Mouse (Mus musculus) hindbrain, embryonic 14.5 days (tissue): ENCODE results near the gene Zfp143. TPM values are rescaled to one million over a fixed set of nuclear protein-coding genes. Genes with fewer than 3 reads are reported as not detected.
A peak's percentile ranks its signal among the peaks of the same experiment; 100 is the strongest.

Source experiments
- ATAC-seq: fragments of 200-750 bp; cut with Nextera tagmentation; 2 replicates; pipeline ENCODE4 v1.8.0; 2017; ENCODE audit warnings: moderate number of reproducible peaks, mild to moderate bottlenecking, moderate TSS enrichment, moderate library complexity; ENCODE audit not compliant: low FRiP score
- DNase-seq: peaks from one replicate; pipeline ENCODE4 v3.0.0-alpha.2; 2015; ENCODE audit warnings: low spot score
- H3K27ac ChIP-seq: fragments of 300-500 bp; sonication (generic); 2 replicates; pipeline ENCODE4 v1.5.1; 2014; ENCODE audit warnings: mild to moderate bottlenecking, moderate library complexity
- H3K27me3 ChIP-seq: fragments of 300-500 bp; sonication (generic); 2 replicates; pipeline ENCODE4 v1.6.1; 2014; ENCODE audit warnings: mild to moderate bottlenecking, low read length, mixed read lengths; ENCODE audit not compliant: control insufficient read depth, insufficient read depth
- H3K36me3 ChIP-seq: fragments of 300-500 bp; sonication (generic); replicated peaks from 2 replicates; pipeline ENCODE4 v1.6.1; 2014; ENCODE audit not compliant: control insufficient read depth, insufficient read depth
- H3K4me1 ChIP-seq: fragments of 300-500 bp; sonication (generic); replicated peaks from 2 replicates; pipeline ENCODE4 v1.6.1; 2014; ENCODE audit warnings: antibody characterized with exemption, low read length, mixed read lengths; ENCODE audit not compliant: control insufficient read depth, insufficient read depth
- H3K4me2 ChIP-seq: fragments of 300-500 bp; sonication (generic); replicated peaks from 2 replicates; pipeline ENCODE4 v1.6.1; 2014; ENCODE audit warnings: mild to moderate bottlenecking, moderate library complexity
- H3K4me3 ChIP-seq: fragments of 300-500 bp; sonication (generic); replicated peaks from 2 replicates; pipeline ENCODE4 v1.5.1; 2014; ENCODE audit warnings: mild to moderate bottlenecking, low read length
- H3K9ac ChIP-seq: fragments of 300-500 bp; sonication (generic); 2 replicates; pipeline ENCODE4 v1.6.1; 2014
- H3K9me3 ChIP-seq: fragments of 300-500 bp; sonication (generic); 2 replicates; pipeline ENCODE4 v1.6.1; 2016; ENCODE audit warnings: low read length; ENCODE audit not compliant: control insufficient read depth
- WGBS: fragments of 180-500 bp; shearing (Covaris S2); extraction: QIAGEN DNeasy Blood & Tissue Kit; methylation state at CpG from one replicate; pipeline ENCODE4 v1.1.7; 2014; 5-methylcytosine and 5-hydroxymethylcytosine counted together
- polyA plus RNA-seq: library from polyadenylated mRNA; unstranded; fragments of >200 nt; fragmentation: Nextera tagmentation; extraction: Ambion mirVana; gene quantifications from 2 replicates; pipeline ENCODE4 v1.2.1, GENCODE M21; 2014

Zfp143 gene
- polyA plus RNA-seq, 1 experiment from 2014 or later, result 14.7 TPM

GRCm38 (mm10) chr7:110108967-110109610 lies 48.1 kb downstream of the Zfp143 start:
- Histone ChIP-seq H3K27ac (no peak overlapping the region), H3K4me2 (peak overlapping the region; percentile 15; the same call in 1 of the 2 replicates), H3K27me3 (no peaks in the 10 kb centered on the region), H3K9ac (no peak overlapping the region), H3K4me1 (peaks cover 5% of the 10 kb centered on the region), H3K4me3 (no peak overlapping the region), H3K9me3 (no peaks in the 10 kb centered on the region), H3K36me3 (no peaks in the 10 kb centered on the region)
- whole genome bisulfite sequencing, result 18% methylated on average over 11 of the region's 11 CpGs
- ATAC-seq (no peak), DNase-seq (no peak)

- H3K27me3 ChIP-seq, result no peaks in the 10 kb centered on the region
- H3K4me3 ChIP-seq, result no peak overlapping the region
- 54% methylated on average over 4 of the region's 4 CpGs for WGBS
- H3K4me1 ChIP-seq, result peaks cover 5% of the 10 kb centered on the region
- H3K36me3 ChIP-seq, result no peaks in the 10 kb centered on the region
- no peak for ATAC-seq
- H3K4me2 ChIP-seq, result no peak overlapping the region
- no peak overlapping the region for H3K9ac ChIP-seq
- H3K9me3 ChIP-seq, result no peaks in the 10 kb centered on the region
- no peak for DNase-seq
- H3K27ac ChIP-seq, result no peak overlapping the region
Observed at GRCm38 (mm10) chr7:110110061-110110656, 49.1 kb downstream of the Zfp143 start.

- H3K9ac ChIP-seq, result no peak overlapping the region
- DNase-seq, result no peak
- ATAC-seq, result no peak
- H3K4me2 ChIP-seq, result no peak overlapping the region
- no peaks in the 10 kb centered on the region for H3K27me3 ChIP-seq
- no peaks in the 10 kb centered on the region for H3K9me3 ChIP-seq
- WGBS, result 80% methylated on average over 5 of the region's 5 CpGs
- no peak overlapping the region for H3K4me3 ChIP-seq
- H3K27ac ChIP-seq, result no peak overlapping the region
- no peaks in the 10 kb centered on the region for H3K4me1 ChIP-seq
- H3K36me3 ChIP-seq, result no peaks in the 10 kb centered on the region
Observed at GRCm38 (mm10) chr7:110114699-110115098, 53.7 kb downstream of the Zfp143 start.

GRCm38 (mm10) chr7:110116731-110117291 lies 55.8 kb downstream of the Zfp143 start:
- H3K27ac ChIP-seq, result no peak overlapping the region
- H3K9me3 ChIP-seq, result no peaks in the 10 kb centered on the region
- H3K27me3 ChIP-seq, result no peaks in the 10 kb centered on the region
- H3K9ac ChIP-seq, result no peak overlapping the region
- no peak overlapping the region for H3K4me2 ChIP-seq
- DNase-seq (no peak), ATAC-seq (no peak)
- no peaks in the 10 kb centered on the region for H3K36me3 ChIP-seq
- H3K4me1 ChIP-seq, result no peaks in the 10 kb centered on the region
- no peak overlapping the region for H3K4me3 ChIP-seq
- WGBS, result 9% methylated on average over 1 of the region's 1 CpGs

GRCm38 (mm10) chr7:110118448-110118847 lies 57.4 kb downstream of the Zfp143 start:
- ATAC-seq, result no peak
- H3K4me3 ChIP-seq, result no peak overlapping the region
- no peaks in the 10 kb centered on the region for H3K27me3 ChIP-seq
- H3K9me3 ChIP-seq, result no peaks in the 10 kb centered on the region
- no peaks in the 10 kb centered on the region for H3K36me3 ChIP-seq
- no peak overlapping the region for H3K4me2 ChIP-seq
- no peak for DNase-seq
- no peak overlapping the region for H3K27ac ChIP-seq
- 0 out of 2 replicates have a peak, but pooled peaks cover 3% of the 10 kb centered on the region for H3K4me1 ChIP-seq
- no peak overlapping the region for H3K9ac ChIP-seq
- 95% methylated on average over 2 of the region's 2 CpGs for WGBS

- no peak overlapping the region for H3K4me3 ChIP-seq
- H3K27ac ChIP-seq, result no peak overlapping the region
- no peaks in the 10 kb centered on the region for H3K27me3 ChIP-seq
- H3K4me2 ChIP-seq, result no peak overlapping the region
- 0 out of 2 replicates have a peak, but pooled peaks cover 3% of the 10 kb centered on the region for H3K4me1 ChIP-seq
- no peaks in the 10 kb centered on the region for H3K9me3 ChIP-seq
- DNase-seq (no peak), ATAC-seq (no peak)
- no peaks in the 10 kb centered on the region for H3K36me3 ChIP-seq
- H3K9ac ChIP-seq, result no peak overlapping the region
- 95% methylated on average over 2 of the region's 2 CpGs for WGBS
Observed at GRCm38 (mm10) chr7:110120157-110120784, 59.3 kb downstream of the Zfp143 start.

DNA sequence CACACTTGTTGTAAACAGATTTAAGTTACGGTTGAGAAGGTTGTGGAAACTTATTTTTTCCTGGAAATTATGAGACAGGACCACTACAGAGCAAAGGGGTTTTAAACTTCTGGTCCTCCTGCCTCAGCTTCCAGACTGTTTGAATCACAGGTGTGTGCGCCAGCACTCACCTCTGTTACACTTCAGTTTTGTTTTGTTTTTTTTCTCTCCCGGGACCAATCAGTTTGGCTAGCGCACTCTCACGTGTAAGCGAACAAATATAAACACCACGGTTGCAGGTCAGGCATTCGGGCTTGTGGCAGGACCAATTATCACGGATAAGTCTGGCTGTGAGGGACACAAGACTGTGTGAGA lies 60.1 kb downstream of the Zfp143 start:
- H3K27ac ChIP-seq, result no peak overlapping the region

DNA sequence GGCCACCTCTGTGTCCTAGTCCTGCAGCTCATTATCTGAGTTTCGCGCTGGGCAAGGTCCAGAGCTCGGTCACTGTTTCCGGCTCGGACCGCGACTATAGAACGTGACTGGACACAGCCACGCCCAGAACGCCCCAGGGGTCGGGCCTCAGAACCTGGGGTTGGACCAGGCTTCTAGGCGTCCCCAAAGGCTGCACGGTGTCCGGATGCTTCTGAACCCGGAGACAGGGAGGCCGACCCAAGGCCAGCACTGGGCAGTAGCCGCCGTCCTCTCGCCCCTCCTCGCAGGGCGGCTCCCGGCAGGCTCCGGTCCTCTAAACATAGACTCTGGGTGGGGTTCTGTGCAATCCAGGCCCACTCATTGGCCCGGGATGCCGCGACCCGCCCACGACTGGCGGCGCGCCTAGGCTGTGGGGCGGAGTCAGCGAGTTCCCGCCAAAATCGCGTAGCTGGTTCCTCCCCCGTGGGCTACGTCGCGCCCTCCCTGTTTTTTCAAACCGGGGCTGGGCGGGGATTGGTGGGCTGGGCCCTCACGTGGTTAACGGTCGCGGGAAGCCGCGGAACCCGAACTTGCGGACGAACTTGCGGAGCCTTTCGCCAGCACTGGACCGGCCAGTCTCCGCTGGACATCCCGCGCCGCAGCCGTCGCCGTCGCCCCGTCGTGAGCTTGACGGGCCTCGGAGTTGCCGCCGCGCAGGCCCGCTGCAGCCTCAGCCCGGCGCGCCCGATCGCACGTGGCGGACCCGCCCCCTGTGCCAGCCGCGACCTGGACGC lies 60.7 kb downstream of the Zfp143 start, which contains the start of gene Wee1:
Wee1 (plus strand) TSS at position 531 of the 773 bp plus-strand sequence.
- Histone ChIP-seq H3K9me3 (no peaks in the 10 kb centered on the region), H3K4me1 (0 out of 2 replicates have a peak, but pooled peaks cover 3% of the 10 kb centered on the region), H3K36me3 (no peaks in the 10 kb centered on the region), H3K9ac (peak within 1 kb of the TSS; percentile 65), H3K4me3 (peak within 1 kb of the TSS; percentile 66), H3K27me3 (no peaks in the 10 kb centered on the region), H3K4me2 (peak within 1 kb of the TSS; percentile 84), H3K27ac (peak within 1 kb of the TSS; percentile 60)
- ATAC-seq (peak; percentile 97), DNase-seq (peak; percentile 97)
- under 1% methylated on average over 75 of the region's 81 CpGs for WGBS

More for the DNA sequence above, 60.1 kb downstream of the Zfp143 start:
- H3K9me3 ChIP-seq, result no peaks in the 10 kb centered on the region
- H3K9ac ChIP-seq, result peak overlapping the region; percentile 57
- H3K4me2 ChIP-seq, result peak overlapping the region; percentile 84
- DNase-seq (no peak), ATAC-seq (no peak)
- 0 out of 2 replicates have a peak, but pooled peaks cover 3% of the 10 kb centered on the region for H3K4me1 ChIP-seq
- WGBS, result 4% methylated on average over 9 of the region's 9 CpGs
- H3K27me3 ChIP-seq, result no peaks in the 10 kb centered on the region
- no peaks in the 10 kb centered on the region for H3K36me3 ChIP-seq
- H3K4me3 ChIP-seq, result peak overlapping the region; percentile 66

- Histone ChIP-seq H3K4me2 (peak overlapping the region; percentile 84), H3K36me3 (no peaks in the 10 kb centered on the region), H3K27me3 (no peaks in the 10 kb centered on the region), H3K9ac (peak overlapping the region; percentile 65), H3K27ac (peak overlapping the region; percentile 60), H3K4me3 (peak overlapping the region; percentile 66), H3K9me3 (no peaks in the 10 kb centered on the region), H3K4me1 (0 out of 2 replicates have a peak, but pooled peaks cover 3% of the 10 kb centered on the region)
- DNase-seq (no peak), ATAC-seq (no peak)
- WGBS, result 0% methylated on average over 26 of the region's 27 CpGs
Observed at GRCm38 (mm10) chr7:110122289-110122564, 61.2 kb downstream of the Zfp143 start.
